Mouse (Mus musculus): ENCODE data around the gene Vmn1r72. TPM values are rescaled to one million over a fixed set of nuclear protein-coding genes. Genes with fewer than 3 reads are reported as not detected.
"Not testable (repeated sequence)": the region's sequence is repeated elsewhere in the genome, so short reads cannot be mapped to it uniquely, and the experiment has no call there.

The Vmn1r72 gene
- not detected in 2 replicates for polyA plus RNA-seq (2012; rRNA removed)

DNA sequence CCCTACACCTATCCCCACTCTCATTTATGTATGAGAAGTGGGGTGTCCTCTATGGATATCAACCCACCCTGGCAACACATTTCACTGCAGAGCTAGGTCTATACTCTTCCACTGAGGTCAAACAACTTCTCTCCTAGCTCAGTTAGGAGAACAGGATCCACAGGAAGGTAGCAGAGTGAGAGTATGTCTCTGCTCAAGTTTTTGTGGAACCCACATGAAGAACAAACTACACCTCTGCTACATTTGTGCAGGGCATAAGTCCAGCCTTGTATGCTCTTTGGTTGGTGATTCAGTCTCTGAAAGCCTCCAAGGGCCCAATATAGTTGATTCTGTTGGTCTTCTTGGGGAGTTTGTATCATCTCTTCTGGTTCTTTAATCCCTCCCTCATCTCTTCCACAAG lies at the start of gene Vmn1r72:
Gene Vmn1r72, minus strand, starts transcription at position 101 of the 400 bp plus-strand sequence.
- DNase-seq (ENCODE audit: extremely low spot score in 1 of 2, low spot score in 1 of 2): not testable (repeated sequence)

DNA sequence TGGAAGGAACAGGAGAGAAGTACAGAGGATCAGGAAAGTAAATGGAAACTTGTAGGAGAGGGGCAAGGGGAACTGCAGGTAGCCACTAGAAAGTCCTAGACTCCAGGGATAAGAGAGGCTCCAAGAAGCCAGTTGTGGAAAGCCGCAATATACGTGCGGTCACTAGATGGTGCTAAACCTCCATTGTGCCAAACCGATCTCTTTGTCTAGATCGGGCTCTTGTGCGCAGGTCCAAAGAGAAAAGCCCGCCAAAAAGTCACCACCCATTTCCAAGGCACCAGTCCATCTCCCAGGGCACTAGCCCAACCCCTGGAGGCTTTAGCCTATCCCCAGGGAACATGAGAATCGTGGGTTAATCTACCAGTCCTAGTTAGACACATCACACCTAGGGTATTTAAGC lies 62.9 kb downstream of the Vmn1r72 start:
- not testable (repeated sequence) for DNase-seq (ENCODE audit: extremely low spot score in 1 of 2, low spot score in 1 of 2)

Other genes starting within 250 kb of the Vmn1r72 start
- gene Zscan4-ps2, start 165.8 kb downstream of the Vmn1r72 start, polyA plus RNA-seq (2012; rRNA removed): not detected in 2 replicates
- not detected in 2 replicates for gene Zscan4-ps3, start 70.8 kb downstream of the Vmn1r72 start, polyA plus RNA-seq (2012; rRNA removed)
- not detected in 2 replicates for gene Vmn1r73, start 50.1 kb upstream of the Vmn1r72 start, polyA plus RNA-seq (2012; rRNA removed)
- not detected in 2 replicates for gene Vmn1r74, start 153.8 kb upstream of the Vmn1r72 start, polyA plus RNA-seq (2012; rRNA removed)
- gene Vmn1r75, start 194.5 kb upstream of the Vmn1r72 start, polyA plus RNA-seq (2012; rRNA removed): not detected in 2 replicates